Mouse (Mus musculus) intestine, embryonic 16.5 days (tissue): ENCODE results near the gene Ccl17. TPM values are rescaled to one million over a fixed set of nuclear protein-coding genes. Genes with fewer than 3 reads are reported as not detected.
A peak's percentile ranks its signal among the peaks of the same experiment; 100 is the strongest.

ENCODE experiments used
- ATAC-seq: fragments of 200-750 bp; cut with Nextera tagmentation; 2 replicates; pipeline ENCODE4 v1.8.0; 2017; ENCODE audit warnings: moderate TSS enrichment, moderate library complexity
- H3K27ac ChIP-seq: fragments of 300-500 bp; sonication (generic); 2 replicates; pipeline ENCODE4 v1.5.1; 2014; ENCODE audit warnings: mild to moderate bottlenecking, low read length
- H3K27me3 ChIP-seq: fragments of 300-500 bp; sonication (generic); replicated peaks from 2 replicates; pipeline ENCODE4 v1.6.1; 2014; ENCODE audit warnings: low read length, control low read depth, mixed read lengths; ENCODE audit not compliant: control insufficient read depth, insufficient read depth
- H3K36me3 ChIP-seq: fragments of 300-500 bp; sonication (generic); 2 replicates; pipeline ENCODE4 v1.6.1; 2014; ENCODE audit warnings: low read length, control low read depth; ENCODE audit not compliant: control insufficient read depth, insufficient read depth
- H3K4me1 ChIP-seq: fragments of 300-500 bp; sonication (generic); 2 replicates; pipeline ENCODE4 v1.6.1; 2014; ENCODE audit warnings: low read length, control low read depth, mixed read lengths; ENCODE audit not compliant: control insufficient read depth, insufficient read depth
- H3K4me2 ChIP-seq: fragments of 300-500 bp; sonication (generic); 2 replicates; pipeline ENCODE4 v1.6.1; 2014; ENCODE audit warnings: low read depth, low read length, control low read depth
- H3K4me3 ChIP-seq: fragments of 300-500 bp; sonication (generic); 2 replicates; pipeline ENCODE4 v1.5.1; 2014; ENCODE audit warnings: mild to moderate bottlenecking, low read length
- H3K9ac ChIP-seq: fragments of 300-500 bp; sonication (generic); 2 replicates; pipeline ENCODE4 v1.6.1; 2014; ENCODE audit warnings: low read depth, low read length
- H3K9me3 ChIP-seq: fragments of 300-500 bp; sonication (generic); 2 replicates; pipeline ENCODE4 v1.6.1; 2016; ENCODE audit warnings: low read length, control low read depth; ENCODE audit not compliant: control insufficient read depth
- WGBS: fragments of 180-500 bp; shearing (Covaris S2); extraction: QIAGEN DNeasy Blood & Tissue Kit; methylation state at CpG from one replicate; pipeline ENCODE4 v1.1.7; 2014; 5-methylcytosine and 5-hydroxymethylcytosine counted together
- polyA plus RNA-seq: library from polyadenylated mRNA; unstranded; fragments of >200 nt; fragmentation: Nextera tagmentation; extraction: Ambion mirVana; gene quantifications from 2 replicates; pipeline ENCODE4 v1.2.1, GENCODE M21; 2015

Gene Ccl17
- polyA plus RNA-seq, 1 experiment from 2014 or later = 0.29 TPM

- no peak overlapping the region for H3K4me3 ChIP-seq
- WGBS = 14% methylated on average over 5 of the region's 5 CpGs
- peaks cover 30% of the 10 kb centered on the region for H3K4me1 ChIP-seq
- ATAC-seq = peak; percentile 77
- H3K36me3 ChIP-seq = no peaks in the 10 kb centered on the region
- no peaks in the 10 kb centered on the region for H3K27me3 ChIP-seq
- H3K27ac ChIP-seq = peak overlapping the region; percentile 94
- H3K9ac ChIP-seq = peak overlapping the region; percentile 44
- H3K4me2 ChIP-seq = peak overlapping the region; percentile 41; the same call in 1 of the 2 replicates
- no peaks in the 10 kb centered on the region for H3K9me3 ChIP-seq
Observed at GRCm38 (mm10) chr8:94778473-94778872, 31.8 kb upstream of the Ccl17 start.

- H3K9ac ChIP-seq = peak overlapping the region; percentile 44
- H3K36me3 ChIP-seq = no peaks in the 10 kb centered on the region
- no peak overlapping the region for H3K4me3 ChIP-seq
- no peaks in the 10 kb centered on the region for H3K27me3 ChIP-seq
- H3K9me3 ChIP-seq = no peaks in the 10 kb centered on the region
- peaks cover 32% of the 10 kb centered on the region for H3K4me1 ChIP-seq
- H3K4me2 ChIP-seq = peak overlapping the region; percentile 41; the same call in 1 of the 2 replicates
- WGBS = 62% methylated on average over 10 of the region's 10 CpGs
- peak overlapping the region; percentile 94 for H3K27ac ChIP-seq
- peak; percentile 22 for ATAC-seq
Observed at GRCm38 (mm10) chr8:94778895-94779533, 31.2 kb upstream of the Ccl17 start.

DNA sequence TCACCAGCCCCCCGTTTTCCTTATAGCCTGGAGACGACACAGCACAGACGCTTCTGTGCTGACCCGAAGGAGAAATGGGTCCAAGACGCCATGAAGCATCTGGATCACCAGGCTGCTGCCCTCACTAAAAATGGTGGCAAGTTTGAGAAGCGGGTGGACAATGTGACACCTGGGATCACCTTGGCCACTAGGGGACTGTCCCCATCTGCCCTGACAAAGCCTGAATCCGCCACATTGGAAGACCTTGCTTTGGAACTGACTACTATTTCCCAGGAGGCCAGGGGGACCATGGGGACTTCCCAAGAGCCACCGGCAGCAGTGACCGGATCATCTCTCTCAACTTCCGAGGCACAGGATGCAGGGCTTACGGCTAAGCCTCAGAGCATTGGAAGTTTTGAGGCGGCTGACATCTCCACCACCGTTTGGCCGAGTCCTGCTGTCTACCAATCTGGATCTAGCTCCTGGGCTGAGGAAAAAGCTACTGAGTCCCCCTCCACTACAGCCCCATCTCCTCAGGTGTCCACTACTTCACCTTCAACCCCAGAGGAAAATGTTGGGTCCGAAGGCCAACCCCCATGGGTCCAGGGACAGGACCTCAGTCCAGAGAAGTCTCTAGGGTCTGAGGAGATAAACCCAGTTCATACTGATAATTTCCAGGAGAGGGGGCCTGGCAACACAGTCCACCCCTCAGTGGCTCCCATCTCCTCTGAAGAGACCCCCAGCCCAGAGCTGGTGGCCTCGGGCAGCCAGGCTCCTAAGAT, 30.5 kb upstream of the Ccl17 start:
- no peak for ATAC-seq
- no peak overlapping the region for H3K4me2 ChIP-seq
- H3K27me3 ChIP-seq = no peaks in the 10 kb centered on the region
- WGBS = 92% methylated on average over 16 of the region's 16 CpGs
- H3K36me3 ChIP-seq = no peaks in the 10 kb centered on the region
- H3K4me1 ChIP-seq = peaks cover 39% of the 10 kb centered on the region
- H3K4me3 ChIP-seq = no peak overlapping the region
- no peak overlapping the region for H3K9ac ChIP-seq
- no peak overlapping the region; the same call in 1 of the 2 replicates for H3K27ac ChIP-seq
- H3K9me3 ChIP-seq = no peaks in the 10 kb centered on the region

DNA sequence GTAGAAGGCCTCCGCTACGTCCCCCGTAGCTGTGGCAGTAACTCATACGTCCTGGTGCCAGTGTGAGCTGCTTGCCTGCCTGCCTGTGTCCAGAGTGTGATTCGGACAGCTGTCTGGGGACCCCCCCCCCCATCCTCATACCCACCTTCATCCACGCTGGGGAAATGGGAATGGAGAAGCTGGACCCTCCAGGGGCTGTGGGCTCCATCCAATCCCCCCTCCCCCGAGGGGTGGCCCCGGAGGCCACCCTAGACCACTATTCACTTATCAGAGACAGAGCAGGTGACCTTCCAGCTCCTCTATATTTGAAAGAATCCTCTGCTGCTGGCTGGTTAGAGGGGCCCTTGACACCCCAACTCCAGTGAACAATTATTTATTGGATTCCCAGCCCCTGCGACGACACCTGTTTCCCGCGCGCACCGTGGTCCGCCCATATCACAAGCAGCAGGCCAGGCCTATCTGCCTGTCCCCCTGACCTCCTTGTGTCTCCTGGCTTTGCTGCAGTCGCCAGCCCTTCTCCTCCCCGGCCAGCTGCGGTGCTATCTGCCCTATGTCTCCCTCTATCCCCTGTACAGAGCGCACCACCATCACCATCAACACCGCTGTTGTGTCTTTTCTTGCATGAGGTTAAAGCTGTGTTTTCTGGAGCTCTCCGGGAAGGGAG, 29.6 kb upstream of the Ccl17 start:
- Histone ChIP-seq H3K27ac (peak overlapping the region; percentile 75), H3K27me3 (no peaks in the 10 kb centered on the region), H3K4me3 (no peak overlapping the region), H3K36me3 (no peaks in the 10 kb centered on the region), H3K4me1 (peaks cover 43% of the 10 kb centered on the region), H3K4me2 (0 out of 2 replicates have a peak overlapping the region, but pooled peaks have one; percentile 1), H3K9ac (peak overlapping the region; percentile 29), H3K9me3 (no peaks in the 10 kb centered on the region)
- 82% methylated on average over 21 of the region's 21 CpGs for WGBS
- no peak for ATAC-seq

GRCm38 (mm10) chr8:94781155-94781837, 29.0 kb upstream of the Ccl17 start:
- no peaks in the 10 kb centered on the region for H3K27me3 ChIP-seq
- peaks cover 43% of the 10 kb centered on the region for H3K4me1 ChIP-seq
- peak overlapping the region; percentile 13; the same call in 1 of the 2 replicates for H3K4me2 ChIP-seq
- 51% methylated on average over 7 of the region's 7 CpGs for WGBS
- H3K9ac ChIP-seq = peak overlapping the region; percentile 29; the same call in 1 of the 2 replicates
- no peaks in the 10 kb centered on the region for H3K9me3 ChIP-seq
- H3K27ac ChIP-seq = peak overlapping the region; percentile 75
- peak; percentile 32 for ATAC-seq
- no peak overlapping the region for H3K4me3 ChIP-seq
- H3K36me3 ChIP-seq = no peaks in the 10 kb centered on the region

DNA sequence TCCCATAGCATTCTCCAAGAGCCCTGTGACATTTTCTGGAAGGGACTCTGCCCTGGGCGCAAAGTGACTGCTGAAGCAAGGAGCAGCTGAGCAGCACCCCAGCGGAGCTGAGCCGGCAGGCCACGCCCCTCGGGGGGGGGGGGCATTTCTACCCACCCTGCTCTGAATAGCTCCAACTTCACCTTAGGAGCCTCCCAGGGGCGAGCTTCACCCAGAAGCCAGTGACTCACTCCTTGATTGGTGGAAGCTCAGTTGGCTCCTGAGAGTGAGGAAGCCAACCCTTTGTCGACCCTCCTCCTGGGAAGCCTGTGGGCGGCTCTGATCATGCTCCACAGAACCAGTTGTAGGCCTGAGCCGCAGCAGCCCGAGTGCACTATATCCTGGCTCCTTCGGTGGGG, 28.4 kb upstream of the Ccl17 start:
- Histone ChIP-seq H3K4me3 (no peak overlapping the region), H3K27ac (peak overlapping the region; percentile 75), H3K9me3 (no peaks in the 10 kb centered on the region), H3K4me2 (peak overlapping the region; percentile 13; the same call in 1 of the 2 replicates), H3K36me3 (no peaks in the 10 kb centered on the region), H3K9ac (peak overlapping the region; percentile 7; the same call in 1 of the 2 replicates), H3K4me1 (peaks cover 43% of the 10 kb centered on the region), H3K27me3 (no peaks in the 10 kb centered on the region)
- WGBS = 3% methylated on average over 11 of the region's 11 CpGs
- ATAC-seq = peak; percentile 83

DNA sequence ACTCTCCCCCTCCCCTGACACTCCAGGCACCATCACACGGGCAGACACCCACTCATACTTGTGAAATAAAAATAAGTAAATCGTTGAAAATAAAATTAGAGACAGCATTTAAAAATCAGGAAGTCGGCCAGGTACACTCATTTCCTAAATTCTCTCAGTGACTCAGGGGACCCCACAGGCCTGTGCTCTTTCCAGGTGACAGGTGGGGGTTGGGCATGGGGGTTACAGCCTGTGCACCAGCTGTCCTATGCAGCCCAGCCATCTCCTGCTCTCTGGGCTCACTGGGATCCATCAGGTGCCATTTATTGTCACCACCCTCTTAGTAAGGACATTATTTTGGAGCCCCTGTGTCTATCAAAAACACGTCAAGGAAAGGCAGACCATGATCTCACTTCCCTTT, 26.4 kb upstream of the Ccl17 start:
- Histone ChIP-seq H3K4me2 (no peak overlapping the region), H3K4me1 (peaks cover 35% of the 10 kb centered on the region), H3K36me3 (no peaks in the 10 kb centered on the region), H3K27me3 (no peaks in the 10 kb centered on the region), H3K27ac (no peak overlapping the region), H3K4me3 (no peak overlapping the region), H3K9me3 (no peaks in the 10 kb centered on the region), H3K9ac (no peak overlapping the region)
- no peak for ATAC-seq
- 75% methylated on average over 4 of the region's 4 CpGs for WGBS

DNA sequence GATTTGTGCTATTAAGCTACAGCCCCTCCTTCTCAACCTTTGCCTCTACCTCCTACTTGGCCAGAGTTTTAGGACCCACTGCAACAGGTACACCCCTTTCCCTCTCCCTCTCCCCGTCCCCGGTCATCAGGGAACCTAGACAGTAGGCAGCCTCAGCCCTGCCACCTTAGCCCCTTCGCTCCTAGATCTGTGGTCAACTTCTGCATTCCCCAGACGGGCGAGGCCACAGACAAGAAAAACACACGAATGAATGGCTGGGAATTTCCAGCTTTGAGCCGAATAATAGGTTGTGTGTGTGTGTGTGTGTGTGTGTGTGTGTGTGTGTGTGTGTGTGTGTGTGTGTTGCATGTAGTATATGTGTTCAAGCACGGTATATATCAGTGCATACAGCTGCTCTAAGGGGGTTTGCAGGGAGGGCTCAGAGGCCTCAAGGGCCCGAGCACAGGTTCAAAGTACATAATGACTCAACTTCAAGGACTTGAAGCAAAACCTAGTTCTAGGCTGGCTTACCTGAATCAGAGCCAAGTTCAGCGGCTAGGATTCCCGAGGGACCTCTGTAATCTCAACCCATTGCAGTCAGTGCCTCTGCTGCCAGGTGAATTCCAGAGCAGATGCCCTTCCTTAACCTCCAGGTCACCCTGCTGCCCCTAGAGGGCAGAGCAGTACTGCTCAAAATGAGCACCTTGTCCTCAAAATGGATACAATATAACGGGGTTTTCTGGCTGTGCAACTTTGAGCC, 24.8 kb upstream of the Ccl17 start:
- no peaks in the 10 kb centered on the region for H3K9me3 ChIP-seq
- no peak overlapping the region for H3K9ac ChIP-seq
- ATAC-seq = peak; percentile 43
- H3K4me1 ChIP-seq = peaks cover 27% of the 10 kb centered on the region
- 49% methylated on average over 12 of the region's 12 CpGs for WGBS
- no peaks in the 10 kb centered on the region for H3K36me3 ChIP-seq
- H3K27ac ChIP-seq = peak overlapping the region; percentile 87
- no peak overlapping the region for H3K4me2 ChIP-seq
- no peak overlapping the region for H3K4me3 ChIP-seq
- H3K27me3 ChIP-seq = no peaks in the 10 kb centered on the region
